Mouse (Mus musculus) R1 (cell line): ENCODE measurements around the gene Hivep2.

ENCODE experiments used
- DNase-seq: peaks from one replicate; pipeline ENCODE4 v3.0.0-alpha.2; 2018; ENCODE audit warnings: low read depth, low spot score

The Hivep2 gene

DNA sequence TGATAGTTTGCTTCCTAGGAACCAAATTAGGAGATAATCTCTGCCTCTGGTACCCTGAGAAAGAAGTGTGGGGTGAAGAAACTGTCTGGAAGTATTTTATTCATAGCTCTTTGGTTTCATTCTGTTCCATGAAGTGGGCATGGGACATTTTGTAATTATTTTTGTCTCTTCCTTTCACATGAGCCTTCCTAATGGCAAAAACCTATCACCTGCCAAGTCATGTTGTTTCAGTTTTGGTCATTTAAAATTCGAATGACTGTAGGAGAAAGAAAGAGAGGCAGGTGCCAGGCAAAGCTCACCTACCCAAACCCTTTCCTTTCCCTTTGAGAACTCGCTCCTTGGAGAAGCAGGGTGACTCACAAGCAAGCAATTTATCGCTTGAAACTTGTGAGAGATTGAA is 53.3 kb downstream of the Hivep2 start:
- DNase-seq, result no peak

DNA sequence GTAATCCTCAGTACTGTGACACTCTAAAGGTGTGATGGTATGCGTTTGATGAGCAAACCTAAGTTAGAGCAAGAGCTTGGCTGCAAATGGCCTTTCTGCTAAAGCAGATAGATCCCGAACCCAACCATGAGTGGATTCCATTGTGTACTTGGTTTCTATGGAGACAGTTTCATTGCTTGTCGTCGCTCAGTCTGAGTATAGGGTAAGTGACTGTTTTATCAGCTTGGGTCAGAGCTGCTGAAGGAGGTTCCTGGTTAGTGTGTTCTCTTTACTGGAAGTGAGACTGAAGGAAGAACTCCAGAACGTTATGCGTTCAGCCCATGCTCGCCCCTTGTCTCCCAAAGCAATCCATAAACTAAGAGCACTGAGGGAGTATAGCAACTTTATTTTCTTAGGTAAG is 54.4 kb downstream of the Hivep2 start:
- DNase-seq, result peak; percentile 14

DNA sequence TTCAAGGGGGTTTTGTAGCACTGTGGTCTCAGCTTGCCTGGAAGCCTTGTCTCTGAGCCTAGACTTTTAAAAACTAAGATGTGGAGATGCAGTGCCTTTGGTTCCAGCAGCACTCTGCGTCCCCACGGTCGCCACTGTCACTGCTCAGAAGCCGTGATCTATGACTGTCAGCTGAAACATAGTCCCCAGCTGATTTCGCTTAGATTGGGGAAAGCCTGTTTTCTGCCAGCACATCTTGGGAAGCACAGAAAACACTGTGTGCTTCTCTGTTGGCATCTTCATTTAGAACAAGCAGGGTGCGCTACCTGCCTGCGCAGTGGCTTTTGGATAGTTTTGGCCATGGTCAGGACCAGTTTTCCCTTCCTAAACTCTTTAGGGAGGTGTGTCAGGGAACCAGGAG is 59.1 kb downstream of the Hivep2 start:
- DNase-seq, result no peak

DNA sequence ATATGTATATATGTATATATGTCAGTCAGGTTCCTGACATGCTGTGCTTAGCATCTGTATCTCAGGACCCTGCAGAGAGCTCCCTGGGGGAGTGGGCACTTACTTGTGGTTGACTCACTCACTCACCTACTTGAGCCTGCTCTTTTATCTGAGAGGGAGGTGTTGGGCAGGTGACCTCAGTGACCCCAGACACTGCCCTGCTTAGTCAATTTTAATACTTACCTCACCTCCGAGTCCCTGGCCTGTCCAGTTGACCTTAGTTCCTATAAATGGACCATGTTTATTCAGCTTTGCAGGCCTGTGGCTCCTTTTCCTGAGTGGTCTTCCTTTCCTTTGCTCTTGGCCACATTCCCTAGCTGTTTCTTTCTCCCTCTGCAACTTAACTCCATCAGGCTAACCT is 61.9 kb downstream of the Hivep2 start:
- DNase-seq, result no peak

DNA sequence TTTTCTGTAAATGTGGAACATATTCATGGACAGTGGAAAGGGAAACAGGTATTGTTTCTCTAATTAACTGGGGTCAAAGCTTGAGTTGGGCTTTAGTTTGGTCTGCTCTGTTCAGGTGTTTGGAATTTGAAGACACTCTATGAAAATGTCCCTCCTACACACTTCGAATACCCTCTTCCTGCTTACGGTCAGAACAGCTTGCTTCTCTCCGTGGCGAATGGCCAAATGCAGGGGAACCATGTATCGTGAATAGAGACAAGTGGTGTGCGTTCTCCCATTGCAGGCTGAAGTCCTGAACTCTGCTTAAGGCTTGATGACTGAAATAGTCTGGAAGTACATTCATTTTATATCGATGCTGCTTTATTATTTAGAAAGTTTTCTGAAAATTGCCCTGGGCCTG is 63.1 kb downstream of the Hivep2 start:
- no peak for DNase-seq

DNA sequence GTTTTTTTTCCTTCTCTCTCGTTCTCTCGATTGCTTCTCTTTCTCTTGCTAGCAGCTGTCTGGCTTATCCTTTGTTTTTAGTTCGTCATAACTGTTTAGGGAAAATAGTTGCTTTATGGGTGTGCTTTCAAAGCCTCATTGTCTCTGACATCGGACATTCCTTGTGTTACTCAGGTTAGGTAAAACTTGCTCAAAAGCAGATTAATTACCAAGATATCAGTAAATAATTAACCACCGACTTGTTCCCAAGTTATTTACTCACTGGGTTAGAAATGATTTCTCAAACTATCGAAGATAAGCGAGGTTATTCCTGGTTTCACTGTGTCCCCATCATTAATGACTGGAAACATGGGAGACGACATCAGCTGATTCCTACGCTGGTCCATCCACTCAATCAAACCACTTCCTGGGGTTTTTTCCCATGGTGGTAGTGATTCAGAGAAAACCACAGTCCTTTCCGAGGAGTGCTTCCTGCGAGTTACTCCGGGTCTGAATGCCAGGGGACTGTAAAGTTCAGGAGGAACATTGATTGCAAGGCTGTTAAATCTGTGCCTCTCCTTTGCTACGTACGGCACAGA is 64.7 kb downstream of the Hivep2 start:
- DNase-seq, result no peak

DNA sequence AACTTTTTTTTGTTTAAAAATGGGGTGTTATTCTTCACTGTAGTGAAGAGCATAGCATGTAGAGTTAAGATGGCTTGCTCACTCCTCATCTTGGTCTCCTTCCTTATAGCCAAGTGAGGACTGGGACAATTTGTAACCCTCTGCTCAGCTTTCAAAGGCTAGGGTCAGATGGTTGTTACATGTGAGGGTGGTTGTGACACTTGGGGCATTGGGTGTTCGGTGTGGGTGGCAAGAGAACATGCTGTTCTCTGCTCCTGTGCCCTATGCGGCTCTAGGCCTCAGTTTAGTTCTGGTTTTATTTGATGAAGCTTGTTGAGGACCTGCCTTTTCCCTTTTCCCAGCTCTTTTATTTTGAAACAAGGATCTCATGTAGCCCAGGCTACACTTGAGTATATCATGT is 66.7 kb downstream of the Hivep2 start:
- DNase-seq, result no peak

DNA sequence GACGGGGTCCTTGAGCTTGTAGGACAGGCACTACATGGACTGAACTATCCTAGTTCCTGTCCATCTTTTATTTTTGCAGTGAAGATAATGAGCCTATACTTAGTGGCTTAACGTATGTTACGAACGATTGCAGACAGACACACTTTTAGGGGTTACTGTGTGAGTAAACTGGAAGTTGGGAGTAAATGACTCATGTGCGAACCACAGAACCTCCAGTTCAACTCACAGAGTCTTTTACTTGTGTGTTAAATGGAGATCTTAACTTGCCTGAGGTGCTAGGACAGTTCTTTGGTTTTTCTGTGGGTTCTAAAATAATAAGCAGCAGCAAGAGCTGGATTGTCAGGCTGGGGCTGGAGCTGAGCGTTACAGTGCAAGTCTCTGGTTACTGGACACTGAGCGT is 68.2 kb downstream of the Hivep2 start:
- no peak for DNase-seq

DNA sequence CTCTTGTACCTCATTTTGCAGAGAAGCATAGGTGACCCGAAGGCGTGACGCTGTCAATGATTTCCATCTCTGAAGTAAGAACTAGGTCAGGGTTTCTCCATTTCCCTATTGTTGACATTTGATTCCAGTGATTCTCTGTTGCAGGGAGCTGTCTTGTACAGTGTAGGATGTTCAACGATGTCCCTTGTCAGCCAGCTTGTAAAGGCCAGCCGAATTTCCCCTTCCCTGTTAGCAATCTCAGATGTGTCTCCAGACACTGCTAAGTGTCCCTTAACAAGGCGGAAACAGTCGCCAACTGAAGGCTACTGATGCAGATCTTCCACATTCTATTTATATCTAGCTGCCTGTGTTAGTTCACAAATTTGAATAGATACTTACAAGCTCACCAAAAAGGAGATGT is 68.9 kb downstream of the Hivep2 start:
- no peak for DNase-seq

DNA sequence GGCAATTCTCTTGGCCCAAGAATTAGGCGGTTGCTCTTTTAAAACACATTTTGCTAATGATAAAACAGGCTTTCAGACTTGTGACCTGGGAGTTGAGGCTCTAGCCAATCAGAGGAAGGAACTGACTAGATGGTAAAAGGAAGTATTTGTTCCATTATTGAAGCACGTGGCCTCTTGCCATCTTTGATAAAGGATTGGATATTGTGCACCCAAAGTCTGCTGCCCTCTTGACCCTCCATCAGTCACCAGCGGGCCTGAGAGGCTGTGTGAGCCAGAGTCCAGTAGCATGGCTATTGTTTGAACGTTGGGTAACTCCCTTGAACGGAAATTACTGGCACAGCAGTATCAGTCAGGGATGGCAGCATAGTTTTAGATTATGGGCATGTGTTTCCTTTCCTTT is 69.7 kb downstream of the Hivep2 start:
- no peak for DNase-seq

DNA sequence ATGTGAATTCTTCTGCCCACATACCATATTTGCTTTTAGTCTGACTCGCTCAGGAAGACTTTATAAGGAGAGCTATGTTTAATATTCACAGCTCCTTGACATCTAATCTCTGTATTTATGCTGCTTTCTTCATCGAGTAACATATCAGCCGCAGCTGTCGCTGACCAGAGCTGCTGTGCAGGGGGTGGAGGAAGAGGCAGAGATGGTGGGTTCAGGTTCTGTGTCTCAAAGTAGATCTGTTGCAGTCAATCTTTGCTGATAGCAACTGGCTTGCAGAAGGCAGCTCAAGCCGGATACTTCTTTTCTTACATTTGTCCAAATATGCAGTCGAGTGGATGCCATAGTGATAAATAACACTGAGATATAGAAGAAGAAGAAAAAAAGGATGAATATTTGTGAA is 70.6 kb downstream of the Hivep2 start:
- DNase-seq, result no peak

DNA sequence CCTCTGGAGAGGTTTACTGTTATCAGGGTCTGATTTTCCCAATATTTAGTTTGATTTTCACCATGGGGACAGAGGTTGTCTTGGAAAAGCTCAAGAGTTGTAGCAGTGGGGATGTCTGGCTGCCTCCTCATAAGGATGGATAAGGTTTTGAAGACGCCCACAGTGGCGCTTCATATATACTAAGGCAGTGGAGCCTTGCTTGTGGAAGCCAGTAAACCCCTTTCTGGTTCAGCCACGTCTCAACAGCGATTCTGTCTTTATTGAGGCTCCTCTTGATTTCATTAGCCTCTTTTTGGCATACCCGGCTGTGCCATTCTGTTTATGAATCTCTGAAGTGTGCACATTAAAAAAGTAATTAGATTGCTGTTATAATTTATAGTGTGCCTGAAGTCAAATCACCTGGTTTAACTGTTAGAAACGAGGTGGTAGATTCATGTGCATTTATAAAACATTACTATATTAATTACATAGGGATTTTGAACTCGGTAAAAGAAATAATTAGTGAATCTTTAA is 72.2 kb downstream of the Hivep2 start:
- no peak for DNase-seq

DNA sequence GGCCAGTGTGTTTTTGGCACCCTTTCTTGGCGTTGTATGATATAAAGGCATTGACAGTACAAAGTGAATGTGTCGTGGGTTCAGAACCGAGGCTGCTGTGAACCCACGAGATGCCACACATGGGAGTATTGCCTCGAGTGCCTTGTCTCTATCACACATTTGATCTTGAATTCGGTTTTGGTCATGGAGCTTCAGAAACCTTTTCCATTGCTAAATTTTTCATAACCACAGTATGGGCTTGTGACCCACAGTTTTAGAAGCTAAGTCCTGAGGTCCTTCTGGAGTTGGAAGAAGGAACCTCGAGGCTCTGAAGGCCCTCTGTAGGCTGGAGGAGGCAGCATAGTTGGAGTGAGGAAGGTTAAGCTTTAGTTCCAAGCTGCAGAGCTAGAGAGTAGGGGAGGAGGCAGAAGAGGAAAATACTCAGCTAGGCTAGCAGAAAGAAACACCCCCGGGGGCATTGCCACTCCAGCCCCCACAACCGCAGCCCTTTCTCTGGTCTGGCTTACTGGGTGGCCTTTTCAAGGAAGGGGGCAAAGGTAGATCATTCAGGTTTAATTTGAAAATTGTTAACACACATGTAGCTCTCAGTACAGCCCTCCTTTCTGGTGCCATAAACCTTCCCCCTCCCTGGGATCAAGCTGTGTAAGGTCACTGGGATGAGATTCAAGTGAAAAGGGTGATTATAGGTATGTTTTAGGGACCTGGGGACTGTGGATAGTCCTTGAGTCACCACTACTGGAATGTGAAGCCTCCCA is 75.0 kb downstream of the Hivep2 start:
- no peak for DNase-seq

DNA sequence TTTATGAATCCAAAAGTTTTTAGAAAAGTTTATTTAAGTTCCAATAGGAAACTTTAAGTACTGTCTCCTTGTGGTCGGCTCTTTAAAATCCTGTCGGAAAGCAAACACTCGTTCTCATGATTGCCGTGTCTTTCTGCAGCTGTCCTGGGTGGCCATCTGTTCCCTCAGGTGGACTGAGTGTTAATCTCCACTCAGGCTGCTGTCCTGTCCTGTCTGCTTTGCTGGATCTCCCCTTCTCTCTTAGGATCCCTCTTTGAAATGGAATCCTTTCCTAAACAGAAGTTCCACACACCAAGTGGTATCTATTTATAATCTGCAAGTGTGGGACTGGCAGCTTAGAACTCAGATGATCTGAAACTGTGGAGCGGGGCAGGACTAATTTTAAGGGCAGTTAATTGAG is 75.7 kb downstream of the Hivep2 start:
- no peak for DNase-seq

DNA sequence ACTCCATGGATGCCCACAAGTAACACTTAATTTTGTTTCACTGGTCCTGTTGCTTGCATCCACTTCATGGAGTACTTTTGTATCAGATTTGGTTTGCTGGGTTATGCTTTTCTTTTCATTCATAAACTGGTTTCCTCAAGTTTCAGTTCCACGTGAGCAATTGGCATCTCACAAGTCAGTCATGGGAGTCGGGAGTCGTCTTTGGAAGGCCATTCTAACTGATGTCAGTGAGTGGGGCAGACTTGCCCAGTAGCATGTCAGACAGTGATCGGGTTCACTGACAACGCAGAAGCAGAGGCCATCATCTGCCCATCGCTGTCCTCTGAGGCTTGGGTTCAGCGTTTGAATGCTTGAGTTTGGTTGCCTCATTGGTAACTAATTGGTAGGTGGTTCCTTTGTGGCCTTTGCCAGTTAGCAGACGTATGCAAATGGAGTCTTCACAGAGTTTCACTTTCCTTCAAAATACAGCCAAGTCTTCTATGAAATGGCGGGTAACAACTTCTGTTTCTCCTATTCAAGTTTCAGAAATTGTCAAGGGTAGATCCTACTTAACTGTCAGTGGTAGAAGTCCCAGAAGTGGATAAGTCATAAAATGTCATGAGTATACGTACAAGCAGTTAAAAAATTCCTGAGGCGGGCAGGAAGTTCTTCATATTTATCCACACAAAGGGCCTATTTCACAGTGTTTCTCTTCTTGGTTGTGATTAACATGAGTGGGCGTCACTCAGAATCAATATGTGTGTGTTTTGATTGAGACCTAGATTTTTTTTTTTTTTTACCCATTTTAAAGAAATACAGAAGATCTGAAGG is 76.9 kb downstream of the Hivep2 start:
- no peak for DNase-seq

DNA sequence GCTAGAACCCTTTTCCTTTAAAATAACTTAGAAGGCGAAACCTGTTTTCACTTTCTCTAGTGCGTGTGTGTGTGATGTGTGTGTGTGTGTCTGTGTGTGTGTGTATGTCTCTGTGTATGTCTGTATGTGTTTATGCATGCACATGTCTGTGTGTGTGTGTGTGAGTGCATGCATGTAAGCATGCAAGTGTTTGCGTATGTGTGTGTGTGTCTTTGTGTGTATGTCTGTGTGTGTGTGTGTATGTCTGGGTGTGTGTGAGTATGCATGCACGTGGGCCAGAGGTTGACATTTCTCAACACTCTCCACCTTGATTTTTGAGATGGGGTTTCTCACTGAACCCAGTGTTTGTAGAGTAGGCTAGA is 77.5 kb downstream of the Hivep2 start:
- no peak for DNase-seq

DNA sequence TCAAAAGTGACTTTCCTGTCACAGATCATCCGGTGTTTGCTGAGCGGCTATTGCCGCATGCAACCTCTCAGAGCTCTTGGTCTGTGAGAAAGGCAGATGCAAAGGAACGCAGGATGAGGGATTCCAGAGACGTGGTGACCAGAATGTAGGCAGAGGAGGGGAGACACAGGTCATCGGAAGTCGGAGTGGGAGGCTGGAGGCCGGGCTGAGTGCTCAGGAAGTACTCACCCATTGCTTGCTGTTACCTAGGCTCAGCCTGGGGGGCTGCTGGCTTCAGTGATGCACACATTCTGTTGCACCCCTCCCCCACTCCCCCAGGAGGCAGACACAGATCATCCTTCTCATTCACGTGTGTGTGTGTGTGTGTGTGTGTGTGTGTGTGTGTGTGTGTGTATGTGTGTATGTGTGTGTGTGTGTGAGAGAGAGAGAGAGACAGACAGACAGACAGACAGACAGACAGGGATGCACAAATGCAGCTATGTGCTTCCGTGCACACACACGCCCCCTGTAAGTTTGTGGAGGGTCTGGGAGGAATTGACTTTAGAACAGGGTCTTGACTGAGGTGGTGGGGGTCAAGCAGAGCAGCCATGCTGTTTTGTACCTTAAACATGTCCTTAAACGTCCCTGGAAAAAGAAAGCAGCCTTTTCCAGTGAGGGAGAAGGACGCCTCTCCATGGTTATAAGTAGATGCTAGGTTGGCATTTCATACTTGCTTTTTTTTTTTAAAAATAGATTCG is 78.3 kb downstream of the Hivep2 start:
- DNase-seq, result peak; percentile 39

DNA sequence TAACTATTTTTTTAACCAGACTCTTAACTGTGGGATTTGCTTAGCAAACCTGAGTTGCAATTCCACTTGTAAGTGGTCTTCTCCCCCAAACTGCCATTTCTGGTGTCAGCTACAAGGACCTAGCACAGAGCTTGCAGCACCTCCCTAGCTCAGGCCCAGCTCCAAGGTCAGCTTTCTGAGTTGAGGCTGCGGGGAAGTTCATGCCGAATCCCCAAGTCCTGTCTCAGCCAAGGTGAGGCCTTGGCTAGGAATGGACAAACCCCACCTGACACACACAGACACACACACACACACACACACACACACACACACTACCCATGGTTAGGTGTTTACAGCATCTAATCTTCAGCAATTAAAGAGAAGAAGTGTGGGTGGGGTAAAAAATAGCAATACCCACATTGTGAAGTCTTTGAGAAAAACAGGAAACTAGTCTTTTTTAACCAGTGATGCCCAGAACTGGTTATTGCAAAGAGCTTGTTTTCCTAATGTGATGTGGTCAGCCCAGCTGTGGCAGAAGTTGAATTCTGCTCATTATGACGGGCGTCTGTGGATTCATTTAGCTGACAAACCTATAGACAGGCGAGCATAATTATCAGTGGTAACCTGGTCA is 79.0 kb downstream of the Hivep2 start:
- no peak for DNase-seq

DNA sequence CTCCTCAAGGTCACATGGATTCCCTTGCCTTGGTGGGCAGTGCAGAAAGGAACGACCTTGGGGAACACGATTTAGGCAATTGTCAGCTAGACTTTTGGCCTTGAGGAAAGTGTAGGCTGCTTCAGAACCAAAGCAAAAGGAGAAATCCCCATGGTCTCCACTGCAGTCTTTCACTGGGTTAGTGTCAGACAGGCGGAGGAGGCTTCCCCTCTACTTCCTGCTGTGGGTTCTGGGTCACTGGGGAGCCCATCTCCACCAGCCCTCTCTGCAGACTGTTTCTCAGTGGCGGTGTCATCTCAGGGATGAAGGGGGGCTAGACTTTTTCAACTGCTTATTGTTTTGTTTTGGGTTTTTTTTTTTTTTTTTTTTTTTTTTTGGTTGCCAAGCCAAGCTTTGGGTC is 79.9 kb downstream of the Hivep2 start:
- no peak for DNase-seq

DNA sequence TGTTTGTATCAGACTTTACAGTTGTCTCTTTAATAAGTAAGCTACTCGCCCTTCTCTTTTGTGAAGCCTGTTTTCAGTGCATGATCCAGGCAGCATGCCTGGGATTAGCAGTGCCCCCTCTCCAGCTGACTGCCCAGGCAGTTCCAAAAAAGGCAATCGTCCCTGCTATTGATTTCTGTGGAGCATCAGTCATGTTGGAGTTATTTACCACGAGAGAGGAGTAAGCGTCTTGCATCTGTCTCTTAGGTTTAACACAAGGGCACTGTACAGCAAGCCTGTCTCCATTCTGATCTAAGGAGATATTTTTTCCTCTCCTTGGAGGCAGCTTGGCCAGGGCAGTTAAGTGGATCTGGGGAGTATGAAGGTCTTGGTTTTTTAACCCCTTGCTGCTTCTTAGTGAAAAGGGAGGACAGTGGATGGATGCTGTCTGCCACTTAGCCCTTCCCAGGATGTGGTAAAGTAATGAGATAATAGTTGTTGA is 80.3 kb downstream of the Hivep2 start:
- DNase-seq, result no peak

DNA sequence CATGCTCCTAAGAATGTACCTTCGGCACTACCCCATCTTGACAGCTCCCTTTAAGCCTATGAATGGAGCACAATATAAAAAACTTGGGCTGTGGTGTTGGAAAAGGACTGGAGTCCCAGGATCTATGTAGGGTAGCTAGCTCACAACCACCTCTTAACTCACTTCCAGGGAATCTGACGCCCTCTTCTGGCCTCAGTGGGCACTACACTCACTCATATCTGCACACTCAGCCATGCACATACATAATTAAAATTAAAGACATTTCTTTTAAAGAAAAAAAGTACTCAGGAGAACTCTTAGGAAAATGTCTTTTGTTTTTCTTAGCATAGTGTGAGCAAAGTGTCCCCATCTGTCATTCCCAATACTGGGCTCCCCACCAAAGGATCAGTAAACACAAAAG is 81.1 kb downstream of the Hivep2 start:
- DNase-seq, result peak; percentile 68

DNA sequence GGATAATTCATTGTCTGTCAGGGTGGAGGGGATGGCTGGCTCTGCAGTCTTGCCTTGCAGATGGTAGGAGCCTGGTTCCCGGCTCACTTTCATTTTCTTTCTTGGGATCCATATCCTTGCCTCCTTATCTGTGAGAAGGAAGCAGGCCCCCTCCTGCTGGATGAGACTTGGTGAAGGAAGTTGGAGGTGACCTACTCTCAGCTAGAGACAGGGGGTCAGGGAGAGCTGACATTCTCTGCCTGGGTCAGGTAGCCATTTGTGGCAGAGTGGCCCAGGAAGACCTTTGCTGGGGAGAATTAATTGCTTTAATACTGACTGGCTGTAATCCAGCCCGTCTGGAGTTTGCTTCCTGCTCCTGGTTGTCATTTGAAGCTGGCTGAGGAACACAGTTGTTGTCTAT is 81.8 kb downstream of the Hivep2 start:
- no peak for DNase-seq
